Mouse (Mus musculus): ENCODE data around the gene Relch.
"Not testable (repeated sequence)": the region's sequence is repeated elsewhere in the genome, so short reads cannot be mapped to it uniquely, and the experiment has no call there.

Gene Relch

DNA sequence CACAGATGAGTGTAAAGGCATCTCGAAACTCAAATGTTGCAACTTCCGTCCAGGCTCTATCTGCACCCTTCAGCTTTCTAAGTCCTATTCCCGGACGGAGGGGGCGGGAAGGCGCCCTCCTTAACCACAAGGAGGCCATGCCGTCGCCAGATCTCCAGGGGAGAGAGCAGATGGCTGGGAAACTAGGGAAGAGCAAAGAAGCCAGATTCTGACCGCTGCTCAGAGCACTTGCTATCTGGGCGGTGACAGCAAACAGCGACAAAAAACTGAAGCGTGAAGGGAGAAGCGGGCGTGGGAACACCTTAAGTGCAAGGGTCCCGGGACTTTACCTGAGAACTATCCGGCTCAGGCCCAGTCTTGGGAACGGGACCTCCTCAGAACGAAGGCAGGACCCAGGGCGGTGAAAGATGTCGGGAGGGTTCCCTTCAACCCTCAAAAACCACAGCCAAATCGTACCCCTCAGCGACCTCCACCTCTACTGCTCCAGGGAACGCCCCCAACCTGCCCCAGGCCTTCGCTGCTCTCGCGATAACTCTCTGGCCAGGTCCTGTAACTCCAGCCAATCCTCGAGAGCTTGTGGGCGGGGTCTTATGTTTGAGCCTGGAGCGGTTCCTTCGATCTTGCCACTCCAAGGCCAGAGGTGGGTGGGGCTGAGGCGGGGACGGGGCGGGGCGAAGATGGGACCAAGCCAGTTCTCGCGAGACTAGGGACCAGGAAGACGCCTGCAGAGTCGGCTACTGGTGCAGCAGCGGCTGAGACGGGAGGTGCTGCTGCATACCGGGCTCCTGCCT lies at the start of gene Relch, which contains the start of gene Pign:
TSS of gene Relch (plus strand) at position 691 of the 791 bp plus-strand sequence.
TSS of gene Pign (minus strand) at position 507 of the 791 bp plus-strand sequence.
- peak; percentile 100 for DNase-seq

DNA sequence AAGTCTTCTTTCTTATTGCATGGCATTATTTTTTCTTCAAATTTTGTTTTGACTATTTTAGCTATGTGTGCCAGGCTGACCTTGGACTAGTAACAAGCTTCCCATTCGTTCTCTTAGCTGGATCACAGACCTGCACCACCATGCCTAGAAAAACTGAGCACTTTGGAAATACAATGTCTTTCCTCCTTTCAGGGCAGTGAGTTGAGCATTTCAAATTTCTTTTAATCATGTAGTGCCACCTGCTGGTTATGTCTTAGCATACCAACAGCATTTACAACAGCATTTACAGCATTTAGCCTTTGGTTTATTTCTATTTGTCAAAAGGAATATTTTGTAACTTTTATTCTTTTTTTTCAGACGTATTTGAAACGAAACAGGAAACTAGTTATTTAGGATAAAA lies 33.2 kb upstream of the Relch start:
- DNase-seq = peak in 1 of 2 experiments; percentile 11

DNA sequence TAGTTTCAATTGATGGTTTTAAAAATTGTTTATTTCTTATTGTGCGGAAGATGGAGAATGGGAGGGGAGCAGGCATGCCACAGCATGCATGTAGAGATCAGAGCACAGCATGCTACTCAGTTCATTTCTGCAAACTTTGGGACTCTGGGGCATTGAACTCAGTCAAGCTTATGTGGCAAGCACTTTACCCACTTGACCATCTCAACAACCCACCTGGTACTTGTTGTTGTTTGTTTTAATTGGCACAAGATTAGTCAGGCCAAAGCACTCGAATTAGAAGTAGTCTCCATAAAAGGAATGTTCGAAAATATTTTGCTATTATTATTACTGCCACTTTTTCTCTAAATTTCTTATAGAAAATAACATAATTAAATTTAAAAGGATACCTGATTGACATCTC lies 19.6 kb upstream of the Relch start:
- DNase-seq = no peak

DNA sequence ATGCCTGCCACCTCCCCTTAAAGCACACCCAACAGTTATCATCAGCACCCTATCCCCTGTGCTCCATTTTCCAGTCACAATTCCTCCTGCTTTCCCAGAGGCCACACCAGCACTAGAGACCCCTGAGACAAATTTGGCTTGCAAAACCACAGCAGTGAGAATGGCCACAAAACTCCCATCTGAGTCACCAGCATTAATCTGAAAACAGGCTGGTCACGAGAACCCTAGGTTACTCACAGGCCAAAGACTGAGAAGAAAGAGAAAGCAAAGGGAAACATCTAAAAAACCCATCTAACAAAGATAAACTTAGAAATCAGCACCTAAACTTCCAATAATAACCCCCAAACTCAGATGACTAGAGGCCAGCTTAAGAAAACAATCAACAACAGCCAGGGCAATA lies 13.0 kb upstream of the Relch start:
- no peak for DNase-seq

DNA sequence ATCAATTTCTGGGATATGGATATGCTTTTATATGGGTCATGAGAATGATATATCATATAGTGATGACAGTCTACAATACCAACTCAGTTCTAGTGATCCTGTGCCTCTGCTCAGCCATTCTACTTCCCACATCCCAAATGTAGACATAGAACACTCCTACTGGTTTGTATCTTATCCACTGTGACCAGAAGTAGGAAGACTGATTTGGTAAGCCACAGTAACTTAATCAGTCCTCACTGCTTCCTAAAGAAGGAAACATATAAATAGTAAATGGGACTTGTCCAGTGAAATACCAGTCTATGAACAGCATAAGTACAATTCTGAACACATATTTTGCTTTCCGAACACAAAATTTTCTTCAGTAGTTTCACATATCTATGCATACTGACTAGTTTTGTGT lies 9.7 kb upstream of the Relch start:
- DNase-seq = no peak

DNA sequence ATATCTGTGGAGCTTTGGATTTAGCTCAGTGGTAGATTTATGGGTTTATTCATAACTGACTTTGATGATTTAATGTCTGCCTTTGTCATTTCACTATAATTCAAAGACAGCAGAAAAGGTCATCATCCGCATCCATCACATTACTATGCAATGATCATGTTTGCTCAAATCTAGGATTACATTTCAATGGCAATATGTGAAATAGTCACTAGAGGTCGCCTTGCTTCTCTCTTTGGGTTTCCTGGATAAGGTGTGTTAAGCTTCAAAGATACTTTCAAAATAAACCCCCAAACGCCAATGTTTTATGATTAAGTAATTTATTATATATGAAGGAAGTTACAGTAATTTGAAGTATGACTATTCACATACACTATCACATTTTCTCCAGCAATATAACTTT lies 3.6 kb upstream of the Relch start:
- DNase-seq = peak in 1 of 2 experiments; percentile 57

DNA sequence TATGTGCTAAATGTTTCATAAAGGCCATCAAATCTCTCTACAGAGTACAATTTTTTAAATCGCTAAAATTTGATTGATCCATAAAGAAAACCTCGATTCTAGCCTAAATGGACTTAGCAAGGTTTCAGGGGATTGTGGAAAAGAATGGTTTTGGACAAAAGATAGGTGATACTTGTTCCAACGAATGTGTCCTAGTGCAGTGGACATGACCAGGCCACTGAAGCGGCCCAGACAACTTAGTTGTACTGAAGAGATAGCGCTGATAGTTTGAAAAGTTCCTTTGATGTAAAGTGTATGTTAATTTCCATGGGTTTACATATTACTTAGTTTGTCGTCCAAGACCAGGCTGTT lies 866 bp upstream of the Relch start:
- no peak for DNase-seq

DNA sequence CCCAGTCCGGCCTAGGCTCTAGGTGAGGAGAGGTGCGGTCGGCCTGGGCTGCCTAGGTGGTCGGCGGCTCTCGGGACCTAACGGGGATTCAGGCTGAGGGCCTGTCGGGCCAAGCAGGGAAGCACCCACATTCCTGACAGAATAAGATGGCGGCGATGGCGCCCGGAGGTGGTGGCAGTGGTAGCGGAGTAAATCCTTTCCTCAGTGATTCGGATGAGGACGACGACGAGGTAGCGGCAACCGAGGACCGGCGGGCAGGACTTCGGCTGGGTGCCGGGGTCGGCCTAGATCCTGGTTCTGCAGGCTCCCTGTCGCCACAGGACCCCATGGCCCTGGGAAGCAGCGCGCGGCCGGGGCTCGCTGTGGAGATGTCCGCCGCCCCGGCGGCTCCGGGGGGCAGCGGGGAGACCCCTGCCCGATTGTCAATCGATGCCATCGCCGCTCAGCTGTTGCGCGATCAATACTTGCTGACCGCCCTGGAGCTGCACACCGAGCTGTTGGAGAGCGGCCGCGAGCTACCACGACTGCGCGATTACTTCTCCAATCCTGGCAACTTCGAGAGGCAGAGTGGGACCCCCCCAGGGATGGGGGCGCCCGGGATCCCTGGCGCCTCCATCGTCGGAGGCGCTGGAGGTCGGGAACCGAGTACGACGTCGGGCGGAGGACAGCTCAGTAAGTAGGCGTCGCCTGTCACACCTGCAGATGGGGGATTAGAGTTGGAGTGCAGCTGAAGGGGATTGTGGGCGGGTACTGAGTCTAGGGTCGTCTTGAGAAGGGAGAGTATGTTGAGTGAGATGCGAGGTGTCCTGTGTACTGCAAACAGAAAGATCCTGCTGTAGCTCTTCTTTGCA lies 526 bp downstream of the Relch start:
- peak in 1 of 2 experiments; percentile 2 for DNase-seq

DNA sequence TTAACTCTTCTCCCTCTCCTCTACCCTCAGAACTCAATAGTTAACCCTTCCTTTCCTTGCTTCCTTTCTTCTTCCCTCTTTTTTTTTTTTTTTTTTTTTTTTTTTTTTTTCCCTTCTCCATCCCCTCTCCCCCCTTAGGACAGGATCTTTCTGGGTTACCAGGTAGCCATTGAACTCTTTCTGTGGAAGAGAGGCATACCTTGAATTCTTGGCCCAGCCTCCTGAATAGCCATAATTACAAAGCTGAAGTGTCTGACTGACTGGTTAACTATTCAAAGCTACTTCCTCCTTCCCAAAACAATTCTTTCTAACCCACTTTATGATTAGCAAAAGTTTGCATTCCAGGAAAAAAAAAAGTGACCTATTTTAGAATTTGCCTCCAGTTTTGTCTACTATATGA lies 6.0 kb downstream of the Relch start:
- no peak for DNase-seq

DNA sequence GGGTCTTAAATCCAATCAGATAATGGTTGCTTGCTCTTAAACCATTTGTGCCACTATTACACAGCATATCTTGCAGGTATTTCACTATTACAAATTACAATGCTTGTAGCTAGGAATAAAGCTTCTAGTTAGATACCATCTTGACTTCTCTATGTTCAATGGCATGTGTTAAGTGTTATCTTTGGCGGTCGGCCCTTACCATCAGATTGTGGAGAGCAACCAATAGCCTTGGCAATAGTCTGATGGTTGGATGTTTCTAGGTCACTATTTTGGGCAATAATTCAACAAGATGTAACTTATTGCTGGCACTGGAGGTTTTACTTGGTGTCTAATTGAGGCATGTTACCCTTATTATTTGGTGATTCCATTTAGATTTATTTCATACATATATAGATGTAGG lies 11.1 kb downstream of the Relch start:
- DNase-seq = peak in 1 of 2 experiments; percentile 8

DNA sequence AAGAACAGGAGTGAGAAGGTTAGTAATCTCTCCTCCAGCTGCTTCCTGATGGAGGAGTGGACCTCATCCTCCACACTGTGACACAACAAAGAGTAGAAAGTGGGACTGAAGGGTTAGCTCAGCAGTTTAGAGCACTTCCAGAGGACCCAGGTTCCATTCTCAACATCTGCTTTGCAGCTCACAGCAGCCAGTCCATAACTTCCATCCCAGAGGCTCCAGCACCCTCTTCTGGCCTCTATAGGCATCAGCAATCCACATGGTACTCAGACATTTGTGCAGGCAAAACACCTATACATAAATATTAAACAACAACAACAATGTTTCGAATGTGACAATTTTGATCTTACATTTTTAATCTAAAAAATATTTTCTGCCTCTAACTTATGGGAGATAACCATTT lies 16.9 kb downstream of the Relch start:
- DNase-seq = peak; percentile 31 to 39

DNA sequence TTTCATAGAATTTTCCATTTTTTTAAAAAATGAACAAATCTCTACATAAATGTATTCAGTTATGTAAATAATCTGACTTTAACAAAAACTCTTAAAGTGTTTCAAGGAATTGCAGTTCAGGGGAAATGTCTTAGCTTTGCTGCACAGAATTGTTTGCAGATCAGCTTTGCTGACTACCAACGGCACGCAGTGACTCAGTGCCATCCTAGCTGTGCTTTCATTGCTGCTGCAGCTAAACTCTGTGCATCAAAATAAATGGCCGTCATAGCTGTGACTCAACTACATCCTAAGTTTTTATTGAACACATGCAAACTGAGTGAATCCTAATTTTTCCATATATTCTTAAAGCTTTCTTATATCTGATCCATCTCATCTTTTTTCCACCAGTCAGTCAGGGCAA lies 21.8 kb downstream of the Relch start:
- DNase-seq = no peak

DNA sequence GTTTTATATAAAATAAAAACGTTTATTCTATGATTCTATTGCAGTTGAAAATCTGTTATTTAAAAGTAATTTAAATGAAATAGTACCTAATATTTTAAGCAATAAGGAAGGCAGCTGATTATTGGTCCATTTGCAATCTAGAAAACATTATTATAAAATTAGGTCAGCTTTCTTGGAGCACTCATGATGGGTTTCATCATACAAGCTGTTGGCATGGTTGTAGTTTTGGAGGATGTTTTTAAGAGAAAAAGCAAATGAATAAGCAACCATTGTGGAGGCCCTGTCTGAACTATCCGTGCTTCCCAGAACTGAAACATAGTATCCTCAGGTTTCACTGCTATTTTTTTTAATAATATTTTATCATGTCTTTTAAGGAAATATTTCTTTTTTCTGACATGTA lies 31.9 kb downstream of the Relch start:
- DNase-seq = no peak

DNA sequence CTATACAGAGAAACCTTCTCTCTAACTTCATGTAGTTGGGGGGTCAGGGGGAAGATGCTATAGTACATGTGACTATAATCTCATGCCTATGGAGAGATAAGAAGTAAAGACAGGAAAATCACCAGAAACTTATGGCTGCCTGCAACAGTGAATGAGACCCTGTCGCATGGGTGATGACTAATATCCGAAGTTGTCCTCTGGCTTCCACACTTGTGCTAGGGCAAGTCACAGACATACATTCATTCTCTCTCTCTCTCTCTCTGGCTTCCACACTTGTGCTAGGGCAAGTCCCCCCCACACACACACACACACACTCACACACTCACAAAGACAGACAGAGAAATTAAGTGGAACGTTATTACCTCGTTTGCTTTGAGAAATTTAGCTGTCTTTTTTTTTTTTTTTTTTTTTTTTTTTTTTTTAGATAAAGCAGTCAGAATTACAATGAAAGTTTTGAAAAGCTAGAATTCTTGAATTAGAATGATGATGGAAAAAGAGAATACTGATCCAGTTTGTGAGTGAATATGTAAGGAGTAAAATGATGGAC lies 37.4 kb downstream of the Relch start:
- DNase-seq = no peak

DNA sequence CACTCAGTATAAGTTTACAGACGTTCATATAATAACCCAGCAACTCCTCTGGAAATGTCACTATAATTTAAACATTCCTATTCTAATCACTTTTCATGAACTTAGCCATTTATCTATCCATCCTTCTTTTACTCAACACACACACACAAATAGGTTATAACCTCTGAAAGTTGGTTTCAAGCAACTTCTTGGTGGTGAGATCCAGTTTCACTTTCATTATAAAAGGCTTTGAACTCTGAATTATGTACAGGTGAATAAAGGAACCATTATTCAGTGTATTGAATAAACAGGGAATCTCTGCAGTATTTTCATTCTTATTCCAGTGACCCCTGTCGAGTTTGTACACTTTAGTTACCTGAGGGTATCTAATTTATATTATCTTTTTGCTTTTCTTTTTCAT lies 45.8 kb downstream of the Relch start:
- no peak for DNase-seq

DNA sequence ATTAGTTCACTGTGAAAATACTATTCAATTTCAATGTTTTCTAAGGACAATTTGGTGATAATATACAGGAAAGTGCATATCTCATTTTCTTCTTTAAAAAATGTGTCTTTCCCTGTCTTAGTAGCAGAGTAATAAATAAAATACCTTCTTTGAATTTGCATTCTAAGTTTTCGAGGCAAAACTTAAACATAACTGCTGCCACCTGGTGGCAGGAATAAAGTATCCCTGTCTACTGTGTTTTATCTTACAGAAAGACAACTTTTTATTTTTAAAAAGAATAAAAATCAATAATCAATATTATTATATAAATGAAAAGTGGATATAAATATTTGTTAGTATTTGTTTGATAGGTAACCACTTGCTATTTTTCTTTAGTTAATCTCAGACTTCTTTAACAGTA lies 47.6 kb downstream of the Relch start:
- peak in 1 of 2 experiments; percentile 50 for DNase-seq

DNA sequence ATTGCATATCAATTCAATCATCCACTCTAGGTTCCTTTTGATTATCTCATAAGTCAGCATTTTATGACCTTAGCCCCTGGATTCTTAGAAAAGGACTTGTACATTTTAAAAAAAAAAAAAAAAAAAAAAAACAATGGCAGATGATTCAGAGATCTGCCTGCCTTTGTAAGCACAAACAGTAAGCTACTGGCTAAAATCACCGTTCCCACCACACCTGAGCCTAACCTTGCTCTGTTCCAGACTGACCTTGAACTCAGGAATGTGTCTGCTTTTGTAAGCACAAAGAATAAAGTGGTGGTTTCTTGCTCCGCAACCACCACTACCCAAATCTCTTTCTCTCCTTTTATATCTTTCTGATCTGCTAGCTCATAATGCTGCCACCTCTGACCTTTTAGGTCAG lies 49.2 kb downstream of the Relch start:
- DNase-seq = no peak

DNA sequence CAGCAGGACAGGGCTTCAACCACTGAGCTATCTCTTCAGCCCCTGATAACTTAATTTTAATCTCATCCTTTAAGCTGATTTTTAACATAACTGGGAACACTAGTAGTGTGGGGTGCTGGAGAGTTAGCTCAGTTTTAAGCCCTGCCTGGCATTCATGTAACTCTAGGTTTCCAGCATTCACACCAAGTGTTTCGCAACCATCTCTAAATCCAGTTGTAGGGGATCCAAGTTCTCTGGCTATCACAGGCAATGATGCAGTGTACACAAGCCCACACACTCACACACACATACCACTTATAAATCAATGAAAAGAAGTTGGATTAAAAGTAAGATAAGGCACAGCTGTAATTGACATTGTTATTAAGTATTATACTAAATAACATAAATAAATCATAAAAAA lies 54.7 kb downstream of the Relch start:
- DNase-seq = no peak

DNA sequence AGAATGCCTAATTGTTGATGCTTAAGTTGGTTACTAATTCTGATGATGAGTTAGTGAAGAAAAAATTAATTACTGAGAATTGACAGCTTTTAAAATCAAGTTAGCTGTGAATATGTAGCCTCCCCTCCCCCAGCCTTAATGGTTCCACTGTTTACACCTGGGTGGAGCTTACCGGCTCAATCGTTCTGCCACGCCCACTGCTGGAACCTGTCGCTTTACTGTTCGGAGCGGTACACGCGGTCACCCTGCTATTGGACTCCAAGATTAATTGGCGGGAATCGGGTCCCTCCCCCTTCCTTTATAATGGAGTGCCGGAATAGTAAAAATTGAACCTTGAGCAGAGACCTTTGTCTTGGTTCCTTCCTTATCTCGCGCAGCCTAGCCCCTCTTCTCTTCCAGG lies 65.6 kb downstream of the Relch start:
- not testable (repeated sequence) for DNase-seq

DNA sequence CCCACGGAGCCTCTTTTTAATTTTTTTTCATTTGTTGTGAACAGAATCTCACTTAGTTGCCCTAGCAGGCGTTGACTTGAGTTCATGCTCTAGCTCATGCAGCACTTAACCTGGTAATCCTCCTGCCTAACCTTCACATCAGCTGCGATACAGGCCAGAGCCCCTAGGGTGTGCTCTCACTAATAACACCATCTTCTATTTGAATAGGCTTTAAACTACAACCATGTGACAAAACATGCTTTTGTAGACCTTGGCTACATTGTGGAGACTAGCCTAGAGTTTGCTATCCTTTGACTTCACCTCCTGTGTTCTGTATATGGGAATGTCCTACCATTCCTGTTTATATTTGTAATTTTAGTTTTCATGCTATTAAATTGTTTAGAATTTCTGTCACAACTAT lies 71.7 kb downstream of the Relch start:
- DNase-seq = no peak

DNA sequence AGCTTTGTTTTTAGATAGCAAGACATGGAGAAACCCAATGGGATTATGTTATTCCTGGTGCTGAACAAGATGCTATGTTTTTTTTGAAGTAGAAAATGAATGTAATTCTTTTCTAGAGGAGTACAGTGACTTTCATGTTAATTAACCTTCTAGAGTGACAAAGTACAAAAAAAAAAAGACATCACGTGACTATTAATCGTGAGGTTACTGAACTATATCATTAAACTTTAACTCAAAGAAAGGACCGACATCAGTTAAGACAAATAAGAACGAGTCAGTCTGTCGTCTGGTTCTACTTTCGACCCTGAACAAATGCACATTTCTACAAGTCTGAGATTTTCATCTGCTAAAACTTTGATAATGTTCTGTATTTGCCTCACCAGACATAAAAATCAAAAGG lies 74.7 kb downstream of the Relch start:
- no peak for DNase-seq

DNA sequence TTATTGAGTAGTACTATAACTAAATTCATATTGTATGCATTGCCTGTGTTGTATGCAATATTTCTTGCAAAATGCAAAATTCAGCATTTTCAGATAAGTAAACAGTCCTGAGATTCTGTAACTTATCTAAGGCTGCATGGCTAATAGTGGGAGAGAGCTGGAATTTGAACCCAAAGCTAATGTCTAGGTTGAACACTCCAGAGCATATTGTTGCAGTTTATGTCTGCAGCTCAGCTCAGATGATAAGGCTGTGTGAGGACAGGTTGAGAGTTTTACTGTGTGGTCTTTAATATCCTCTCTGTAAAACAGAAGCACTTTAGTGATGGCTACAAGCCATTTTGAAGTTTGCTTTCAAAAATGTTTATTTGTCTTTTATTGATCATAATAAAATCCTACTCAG lies 75.8 kb downstream of the Relch start:
- DNase-seq = no peak

DNA sequence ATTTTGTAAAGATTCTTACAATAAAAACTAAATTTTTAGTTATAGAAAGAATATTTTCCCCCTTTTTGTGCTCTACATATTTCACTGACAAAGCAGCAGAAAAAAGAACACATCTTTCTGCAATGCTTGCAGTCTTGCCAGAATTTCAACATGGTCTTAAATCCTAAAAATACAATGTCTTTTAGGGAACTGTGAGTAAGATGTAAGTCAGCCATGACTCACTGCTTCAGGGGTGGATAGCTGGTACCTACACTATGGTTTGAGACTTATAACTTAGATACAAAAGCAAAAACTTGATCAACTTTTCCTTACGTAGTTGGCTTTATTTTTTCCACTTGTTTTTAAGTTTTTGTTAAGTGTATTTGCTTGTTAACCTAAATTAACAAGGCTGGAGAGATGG lies 78.8 kb downstream of the Relch start:
- no peak for DNase-seq

DNA sequence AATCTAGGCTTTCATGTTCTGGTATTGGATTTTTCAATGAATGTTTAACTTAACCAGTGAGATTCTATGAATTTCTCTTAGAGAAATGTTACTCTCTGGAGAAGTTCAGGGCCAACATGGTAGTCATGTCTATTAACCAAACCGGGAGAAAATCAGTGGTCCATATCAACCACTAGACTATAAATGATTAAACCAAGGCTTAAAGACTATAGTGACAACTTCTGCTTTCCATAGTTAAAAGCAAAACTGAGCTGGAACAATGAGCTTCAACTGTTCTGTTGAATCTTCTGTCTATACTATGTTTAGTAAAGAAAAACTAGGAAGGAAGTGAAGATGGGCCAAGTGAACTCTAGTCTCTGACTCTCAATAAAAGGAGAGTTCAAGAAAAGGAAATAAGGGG lies 82.8 kb downstream of the Relch start:
- no peak for DNase-seq

Data from kidney, postnatal 25 days (tissue).